15 mouse cellular contexts compared by ENCODE assay signal in the genomic region with DNA sequence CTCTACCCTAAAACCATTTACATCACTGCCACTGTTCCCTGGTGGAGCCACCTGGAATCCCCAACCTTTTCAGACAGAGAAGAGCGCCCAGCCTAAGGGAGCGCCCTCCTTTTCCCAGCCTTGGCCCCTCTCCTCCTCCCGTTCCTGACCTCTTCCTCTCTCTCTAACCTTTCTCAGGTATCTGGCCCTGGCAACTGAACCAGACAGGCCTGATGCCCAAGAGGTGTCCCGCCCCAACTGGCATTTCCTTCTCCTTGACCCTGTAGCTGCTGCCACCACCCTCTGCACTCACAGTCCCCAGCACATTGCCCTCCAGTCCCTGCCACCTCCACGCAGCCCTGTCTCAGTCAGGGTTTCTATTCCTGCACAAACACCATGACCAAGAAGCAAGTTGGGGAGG.
"Had no signal": no experiment of that assay in that cellular context is flagged by ENCODE, and none has a peak within 500 bp of the region (broad histone marks: within the 10 kb centered on the region; RNA-seq: fewer than 3 reads in every experiment).

No protein-coding gene starts in this region.

- H3K27ac ChIP-seq: liver, embryonic 14.5 days; macrophage; midbrain, embryonic 12.5 days; neural tube, embryonic 12.5 days; stomach, embryonic 15.5 days; stomach, postnatal 0 days had no signal

- H3K4me3 ChIP-seq: megakaryocyte, embryonic 14.5 days; midbrain, embryonic 12.5 days; neural tube, embryonic 12.5 days; stomach, embryonic 15.5 days had no signal

- DNase-seq: lung, embryonic 14.5 days; lung, postnatal 10 days; lung, postnatal 36 days; midbrain, embryonic 14.5 days; right cerebral cortex, postnatal 14 days; thymus, adult 2 months; thymus, postnatal 25 days; thymus, postnatal 4 days had no signal
